Comparison of ENCODE assay signal across 8 mouse cellular contexts in the genomic region with DNA sequence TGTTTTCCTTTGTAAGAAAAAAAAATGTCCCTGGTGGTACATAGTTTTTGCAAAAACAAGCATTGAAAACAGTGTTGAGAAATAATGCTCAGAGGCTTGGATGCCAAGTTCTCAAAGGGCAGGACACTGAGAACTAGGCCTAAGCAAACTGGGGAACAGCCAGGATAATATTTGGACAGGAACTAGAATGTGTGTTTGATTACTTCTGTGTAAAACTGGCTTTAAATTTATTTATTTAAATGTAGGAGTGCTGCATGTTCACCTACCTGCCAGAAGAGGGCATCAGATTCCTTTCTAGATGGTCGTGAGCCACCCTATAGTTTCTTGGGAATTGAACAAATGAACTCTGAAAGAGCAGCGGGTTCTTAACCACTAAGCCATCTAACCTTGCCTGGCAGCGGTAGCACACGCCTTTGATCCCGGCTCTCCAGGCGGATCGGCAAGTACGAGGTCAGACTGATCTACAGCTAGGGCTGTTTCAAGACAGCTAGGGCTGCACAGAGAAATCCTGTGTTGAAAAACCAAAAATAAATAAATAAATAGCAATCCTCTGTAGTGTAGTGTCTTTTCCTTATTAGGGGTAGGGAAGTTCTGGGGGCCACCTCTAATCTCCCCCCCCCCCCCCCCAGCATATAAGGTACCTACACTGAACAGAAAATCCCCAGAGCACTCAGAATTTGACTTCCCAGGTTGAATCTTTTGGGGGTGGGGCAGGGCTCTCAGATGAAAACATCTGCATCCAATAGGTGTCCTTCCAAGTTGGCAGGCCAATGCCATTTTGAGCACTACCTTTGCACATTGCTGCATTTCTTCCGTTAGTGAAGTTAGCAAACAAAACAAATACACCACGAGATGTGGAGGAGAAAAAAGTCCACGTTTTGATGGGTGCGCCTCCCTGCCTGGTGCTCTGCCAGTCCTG. TPM values are rescaled to one million over a fixed set of nuclear protein-coding genes. Genes with fewer than 3 reads are reported as not detected.
A peak's percentile ranks its signal among the peaks of the same experiment; 100 is the strongest.
DNase-seq lines count a peak whose midpoint lies in the region; ATAC-seq and TF ChIP-seq lines count a peak whose summit lies in the region.

Erap1 (plus strand) TSS at position 776 of the 919 bp plus-strand sequence.

- TF ChIP-seq POLR2A in spleen, adult 2 months (IDR thresholded peaks at IDR 0.05; ENCODE audit: low read depth, low read length): no peak

- H3K4me2 ChIP-seq in intestine, embryonic 14.5 days (ENCODE audit: low read length): peak within 1 kb of the TSS; percentile 87

- peak; percentile 82 for DNase-seq in A20 (ENCODE audit: low read depth, low spot score)
- DNase-seq in adrenal gland, adult (ENCODE audit: inconsistent age in 2 of 2, low spot score in 1 of 2): peak; percentile 47 to 81
- DNase-seq in embryo, embryonic 10.5 days (ENCODE audit: low spot score): peak; percentile 86
- DNase-seq in gastrocnemius, postnatal 4 days (ENCODE audit: low spot score in 2 of 2): no peak
- peak; percentile 74 for DNase-seq in intestine, embryonic 14.5 days (ENCODE audit: low spot score)
- DNase-seq in left cerebral cortex, postnatal 14 days (ENCODE audit: low spot score in 2 of 2): peak; percentile 28 to 37
- DNase-seq in spleen, adult 2 months (ENCODE audit: low read depth in 1 of 2, low spot score in 2 of 2): peak; percentile 5 to 38

- H3K36me3 ChIP-seq in intestine, embryonic 14.5 days (ENCODE audit: control insufficient read depth, insufficient read depth, low read length): no peaks in the 10 kb centered on the region
- no peaks in the 10 kb centered on the region for H3K36me3 ChIP-seq in spleen, adult 2 months (ENCODE audit: control insufficient read depth, insufficient read depth, low read length)

- peak; percentile 55 for ATAC-seq in intestine, embryonic 14.5 days (replicated peaks; ENCODE audit: low FRiP score, low TSS enrichment, low read depth)
- ATAC-seq in megakaryocyte-erythroid progenitor cell, adult 5-6 weeks (replicated peaks; ENCODE audit: low FRiP score, low TSS enrichment, poor library complexity, severe bottlenecking): peak; percentile 74

- H3K4me3 ChIP-seq in intestine, embryonic 14.5 days (ENCODE audit: low read depth, low read length): peak within 1 kb of the TSS; percentile 87
- H3K4me3 ChIP-seq in spleen, adult 2 months (ENCODE audit: extremely low read depth, insufficient read depth, insufficient read length): peak within 1 kb of the TSS; percentile 99

- intact Hi-C loops in left cerebral cortex, postnatal 14 days (cut with DNase I): loop anchor here (1.0 to 10.0 kb wide), 3 partner anchors 215 to 1156 kb away; no protein-coding TSS in a partner anchor

- H3K9me3 ChIP-seq in intestine, embryonic 14.5 days (ENCODE audit: control insufficient read depth, low read length): no peaks in the 10 kb centered on the region

- H3K4me1 ChIP-seq in intestine, embryonic 14.5 days (replicated peaks; ENCODE audit: control insufficient read depth, insufficient read depth, low read length): 0 out of 2 replicates have a peak, but pooled peaks cover 2% of the 10 kb centered on the region
- H3K4me1 ChIP-seq in spleen, adult 2 months (ENCODE audit: control insufficient read depth, insufficient read depth, insufficient read length): no peaks in the 10 kb centered on the region

- WGBS in intestine, embryonic 14.5 days: under 1% methylated on average over 12 of the region's 12 CpGs
- under 1% methylated on average over 12 of the region's 12 CpGs for WGBS in spleen, adult 2 months

- H3K27ac ChIP-seq in intestine, embryonic 14.5 days (ENCODE audit: low read depth): peak within 1 kb of the TSS; percentile 95
- H3K27ac ChIP-seq in spleen, adult 2 months (ENCODE audit: insufficient read depth, low read length): peak within 1 kb of the TSS; percentile 93

- peak within 1 kb of the TSS; percentile 95 for H3K9ac ChIP-seq in intestine, embryonic 14.5 days (ENCODE audit: low read length)

- no peaks in the 10 kb centered on the region for H3K27me3 ChIP-seq in intestine, embryonic 14.5 days (replicated peaks; ENCODE audit: control insufficient read depth, insufficient read depth, low read length)
- H3K27me3 ChIP-seq in spleen, adult 2 months (ENCODE audit: control insufficient read depth, insufficient read depth, low read length): no peaks in the 10 kb centered on the region

- peak; percentile 33; the same call in 1 of the 2 replicates for TF ChIP-seq CTCF in spleen, adult 2 months (IDR thresholded peaks at IDR 0.05; ENCODE audit: extremely low read depth, insufficient read depth, insufficient read length, insufficient replicate concordance)

RNA-seq across cellular contexts. Expression of gene Erap1, which starts in this region (rescaled TPM):
- total RNA-seq in gastrocnemius, postnatal 4 days (2021): 10 to 100 TPM; 15.7 to 20.8 TPM
- 36.2 and 41.2 TPM in 2 replicates for polyA plus RNA-seq in intestine, embryonic 14.5 days (2014; fragmentation: Nextera tagmentation; extraction: Ambion mirVana)
- total RNA-seq in left cerebral cortex, postnatal 14 days (2021): 10 to 100 TPM in 1 of 2 experiments, 1 to 10 TPM in 1; 6.4 to 15.7 TPM
- total RNA-seq in megakaryocyte-erythroid progenitor cell, adult 5-6 weeks (2014; fragmentation: Nextera tagmentation): 22.6 and 50.3 TPM in 2 replicates
- total RNA-seq in megakaryocyte-erythroid progenitor cell, adult 5-6 weeks (2017): 38.8 and 156 TPM in 2 replicates
- 8.5 TPM in 2 replicates for polyA plus RNA-seq in spleen, adult 2 months (2012; rRNA removed)

Comparison
In these comparisons a context has a peak if more than half of its experiments do, and no peak if none do; other contexts are left out.
1. DNase-seq: peak in A20 (single experiment), adrenal gland, adult (2 of 2), embryo, embryonic 10.5 days (single experiment), intestine, embryonic 14.5 days (single experiment), left cerebral cortex, postnatal 14 days (2 of 2) and spleen, adult 2 months (2 of 2); none in gastrocnemius, postnatal 4 days (0 of 2).